Mouse (Mus musculus) induced T-regulatory cell, adult 2 months (primary cell): ENCODE measurements around the gene Tmem132b.

Source experiments
- DNase-seq: peaks from one replicate; pipeline ENCODE4 v3.0.0-alpha.2; 2012; ENCODE audit warnings: low read depth

Tmem132b gene

DNA sequence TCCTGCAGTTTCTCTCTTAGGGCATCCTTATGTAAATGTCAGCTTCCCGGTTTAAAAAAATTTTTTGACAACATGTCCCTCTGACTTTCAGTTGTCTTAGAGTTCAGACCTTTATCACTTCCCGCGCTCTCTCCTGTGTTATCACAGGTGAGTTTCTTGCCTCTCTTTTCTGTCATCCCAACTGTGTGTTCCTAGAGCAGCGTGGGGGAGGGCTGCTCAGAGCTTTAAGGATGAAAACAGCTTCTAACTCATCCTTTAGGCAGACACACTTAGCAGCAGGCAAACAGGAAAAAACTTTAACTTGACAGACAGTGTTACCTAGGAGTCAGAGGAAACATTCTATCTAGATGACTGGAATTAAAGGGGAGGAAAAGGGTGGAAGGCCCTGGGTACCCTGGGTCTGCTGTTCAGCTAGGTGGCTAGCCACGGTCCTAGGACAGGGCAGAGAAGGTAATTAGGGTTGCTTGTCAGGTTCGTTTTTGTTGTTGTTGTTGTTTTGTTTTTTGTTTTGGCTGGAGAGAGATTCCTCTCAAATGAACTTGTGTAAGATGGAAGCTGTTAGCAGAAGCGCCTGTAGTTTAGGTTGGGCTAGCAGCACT lies 144.6 kb downstream of the Tmem132b start:
- no peak for DNase-seq

DNA sequence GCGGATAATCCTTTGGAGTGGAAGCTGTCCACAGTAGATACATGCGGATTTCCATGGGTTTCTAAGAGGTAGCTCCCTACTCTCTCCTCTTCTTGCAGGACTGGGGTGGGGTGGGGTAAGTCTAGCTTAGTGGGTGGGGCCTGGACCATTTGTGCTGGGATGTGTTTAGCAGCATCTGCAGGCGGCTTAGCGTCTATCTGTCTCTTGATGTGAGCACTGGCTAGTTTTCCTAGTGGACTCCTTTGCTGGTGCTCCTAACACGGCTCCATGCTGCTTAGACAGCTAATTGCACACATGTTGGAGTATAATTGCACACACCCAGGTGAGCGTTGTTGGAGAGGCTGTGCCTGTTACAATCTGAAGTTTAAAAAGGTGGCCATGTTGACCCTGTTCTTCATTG lies 149.3 kb downstream of the Tmem132b start:
- DNase-seq: no peak

DNA sequence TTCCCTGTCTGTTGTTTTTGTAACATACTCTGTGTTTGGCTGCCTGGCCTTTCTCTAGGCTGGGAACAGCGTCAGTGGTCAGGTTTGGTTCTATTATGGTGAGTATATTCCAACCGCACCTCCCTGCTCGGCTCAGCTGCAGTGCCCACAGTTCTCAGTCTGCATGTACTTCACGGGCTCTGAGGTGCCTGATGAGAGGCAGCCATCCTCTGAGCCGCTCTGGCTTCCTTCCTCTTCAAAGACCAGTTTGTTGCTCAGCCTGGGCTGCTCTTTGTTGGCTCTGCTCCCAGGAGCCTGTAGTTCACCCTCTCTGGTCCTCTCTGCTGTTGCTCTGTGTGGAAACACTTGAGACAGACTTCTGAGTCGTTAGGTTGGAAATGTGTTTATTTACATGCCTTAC lies 151.9 kb downstream of the Tmem132b start:
- DNase-seq: no peak

DNA sequence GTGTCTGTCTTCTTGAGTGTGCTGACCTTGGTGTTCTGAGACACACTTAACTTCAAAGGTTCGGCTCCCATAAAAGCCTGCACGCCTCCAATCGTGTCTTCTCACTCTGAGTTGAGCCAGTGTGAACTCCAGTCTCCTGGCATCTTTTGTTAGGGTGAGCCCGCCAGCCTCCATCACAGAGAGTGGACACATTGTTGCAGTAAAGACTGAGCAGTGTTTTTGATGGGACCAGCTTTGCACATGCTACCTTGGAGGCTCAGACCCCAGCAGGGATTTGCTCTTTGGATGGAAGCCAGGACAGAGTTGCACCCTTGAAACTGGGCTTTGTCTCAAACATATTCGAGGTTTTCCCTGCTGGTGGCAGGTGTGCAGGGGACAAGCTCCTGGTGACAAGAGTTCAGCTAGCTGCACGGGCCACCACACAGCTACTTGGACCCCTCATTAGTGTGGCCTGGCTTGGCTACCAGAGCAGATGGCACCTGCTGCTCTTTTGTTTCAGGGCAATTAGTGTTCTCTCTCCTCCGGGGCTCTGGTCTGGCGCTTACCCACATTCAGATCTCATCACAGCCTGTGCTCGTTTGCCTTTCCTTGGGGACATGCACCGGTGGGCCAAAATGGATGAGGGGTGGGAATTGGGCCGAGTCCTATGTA lies 154.2 kb downstream of the Tmem132b start:
- no peak for DNase-seq

DNA sequence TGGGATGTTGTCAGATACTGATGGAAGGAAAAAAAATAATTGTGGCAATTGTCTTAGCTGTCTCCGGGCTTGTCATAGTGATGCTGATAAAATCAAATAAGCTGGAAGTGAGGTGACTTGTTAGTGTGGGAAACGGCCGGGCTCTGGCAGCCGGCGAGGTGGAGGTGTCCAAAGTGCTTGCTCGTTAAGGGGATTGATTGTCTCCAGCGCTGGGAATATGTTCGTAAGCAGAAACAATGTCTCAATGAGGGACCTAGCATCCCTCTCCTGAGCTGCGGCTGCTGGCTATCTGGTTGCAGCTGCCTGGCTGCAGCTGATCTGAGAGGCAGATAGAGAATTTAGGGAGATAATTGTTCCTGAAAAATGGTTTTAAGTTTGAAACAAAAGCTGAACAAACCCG lies 161.0 kb downstream of the Tmem132b start:
- DNase-seq: no peak

DNA sequence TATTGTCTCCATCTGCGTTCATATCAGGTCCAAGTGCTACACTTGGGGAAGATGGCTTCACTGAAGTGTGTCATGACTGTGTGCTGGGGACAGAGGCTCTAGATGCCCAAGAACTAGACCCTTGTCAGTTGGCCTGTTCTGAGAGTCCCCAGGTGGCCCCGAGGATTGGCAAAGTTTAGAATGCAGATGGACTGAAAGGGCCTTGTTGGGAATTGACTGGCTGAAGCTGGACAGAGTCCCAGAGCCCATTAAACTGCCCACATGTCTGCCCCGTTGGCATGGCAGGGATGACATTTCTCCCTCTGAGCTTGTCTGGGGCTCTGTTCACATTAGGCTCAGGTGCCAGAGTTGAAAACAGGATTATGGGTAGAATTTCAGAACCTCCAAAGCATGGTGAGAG lies 167.8 kb downstream of the Tmem132b start:
- no peak for DNase-seq

DNA sequence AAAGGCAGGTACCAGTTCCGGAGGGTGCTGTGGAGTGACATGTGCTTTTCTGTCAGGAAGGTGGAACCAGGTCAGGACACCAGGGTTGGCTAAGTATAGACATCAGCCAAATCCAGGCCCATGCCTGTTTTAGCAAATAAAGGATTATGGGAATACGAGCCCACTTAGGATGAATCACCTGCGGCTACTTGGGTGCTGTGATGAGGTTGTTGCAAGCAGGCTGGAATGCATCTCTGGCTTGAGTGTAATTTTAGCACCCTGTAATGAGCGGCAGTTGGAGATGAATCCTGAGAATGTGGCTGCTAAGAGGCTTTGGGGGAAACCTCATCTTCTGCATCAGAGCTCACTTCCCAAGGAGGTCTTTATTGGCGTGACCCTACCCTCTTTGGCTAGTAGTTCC lies 168.7 kb downstream of the Tmem132b start:
- no peak for DNase-seq

DNA sequence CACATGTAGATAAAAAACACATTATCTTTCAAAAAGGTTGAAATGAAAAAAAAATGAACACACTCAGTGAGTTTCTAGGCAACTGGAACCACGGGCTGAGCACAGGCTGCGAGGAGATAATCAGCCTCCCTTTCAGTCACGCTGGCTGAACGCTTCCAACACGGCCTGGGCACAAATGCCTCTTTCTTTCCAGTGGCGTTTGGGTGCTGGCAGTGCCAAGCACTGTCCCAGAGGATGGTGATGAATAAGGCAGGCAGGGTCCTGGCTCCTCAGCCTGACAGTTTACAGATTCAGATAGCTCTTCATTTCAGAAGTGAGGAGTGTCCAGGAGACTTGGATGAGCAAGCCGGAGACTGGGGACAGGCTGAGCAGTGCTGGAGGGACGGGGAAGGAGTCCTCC lies 173.8 kb downstream of the Tmem132b start:
- DNase-seq: no peak

DNA sequence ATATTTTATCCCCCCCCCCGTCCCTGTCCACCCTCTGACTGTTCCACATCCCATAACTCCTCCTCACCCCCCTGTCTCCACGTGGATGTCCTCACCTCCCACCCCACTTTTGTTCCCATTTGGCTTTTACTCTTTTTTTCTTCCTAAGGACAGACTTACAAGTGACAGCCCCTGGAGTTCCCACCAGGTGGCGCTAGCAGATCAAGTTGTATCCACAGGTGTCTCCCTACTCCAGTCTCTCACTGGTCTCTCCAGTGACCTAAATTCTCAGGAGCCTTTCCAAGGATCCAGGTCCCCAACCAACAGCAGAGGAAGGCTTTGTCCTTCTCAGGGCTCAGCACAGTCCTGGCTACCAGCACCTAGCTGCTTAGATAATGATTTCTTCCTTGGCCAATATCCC lies 177.6 kb downstream of the Tmem132b start:
- peak; percentile 2 for DNase-seq

DNA sequence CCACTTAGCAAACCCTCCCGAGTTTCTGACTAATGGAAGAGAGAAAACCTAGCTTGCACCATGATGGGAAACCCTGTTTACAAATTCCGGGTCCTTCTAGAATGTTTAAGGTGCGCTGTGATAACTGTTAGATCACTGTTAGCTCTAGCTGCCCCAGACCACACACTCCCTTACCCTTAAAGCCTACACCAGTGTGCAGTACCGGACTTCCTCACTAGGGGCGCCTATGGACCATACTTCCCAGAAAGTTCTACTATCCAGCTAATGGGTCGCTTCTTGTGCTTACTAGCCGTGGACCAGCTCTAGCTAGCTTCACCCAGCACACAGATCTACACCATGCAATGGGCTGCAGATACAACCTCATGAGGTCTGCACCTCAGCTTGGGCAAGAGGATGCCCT lies 195.2 kb downstream of the Tmem132b start:
- no peak for DNase-seq

DNA sequence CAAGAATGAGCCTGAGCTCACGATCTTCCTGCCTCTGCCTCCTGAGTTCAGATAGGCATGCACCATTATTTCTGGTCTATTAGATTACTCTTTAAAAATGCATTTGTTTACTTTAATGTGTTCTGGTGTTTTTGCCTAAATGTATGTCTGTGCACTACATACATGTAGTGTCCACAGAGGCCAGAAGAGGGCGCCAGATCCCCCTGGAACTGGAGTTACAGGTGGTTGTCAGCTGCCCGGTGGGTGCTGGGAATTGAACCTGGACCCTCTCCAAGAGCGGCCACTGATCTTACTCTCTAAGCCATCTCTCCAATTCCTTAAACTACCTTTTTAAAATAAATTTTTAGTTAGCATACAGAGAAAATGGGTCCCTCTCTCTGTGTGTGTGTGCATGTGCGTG lies 195.9 kb downstream of the Tmem132b start:
- no peak for DNase-seq

DNA sequence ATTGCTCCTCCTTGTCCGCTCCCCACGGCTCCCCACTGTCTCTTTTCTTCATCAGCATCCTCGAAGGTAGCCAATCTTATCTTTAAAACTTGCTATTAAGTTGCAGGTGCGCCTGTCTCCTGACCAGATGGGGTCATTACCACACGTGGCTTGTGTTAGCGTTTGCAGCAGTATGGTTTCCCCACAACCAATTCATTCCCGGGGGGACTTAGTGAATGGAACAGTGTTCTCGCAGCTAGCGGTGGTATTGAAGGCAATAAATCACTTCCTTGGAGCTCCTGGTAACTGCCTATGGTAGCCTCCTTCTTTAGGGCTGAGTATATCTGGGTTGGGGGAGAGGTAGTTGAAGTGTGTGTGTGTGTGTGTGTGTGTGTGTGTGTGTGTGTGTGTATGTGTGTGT lies 196.4 kb downstream of the Tmem132b start:
- no peak for DNase-seq

DNA sequence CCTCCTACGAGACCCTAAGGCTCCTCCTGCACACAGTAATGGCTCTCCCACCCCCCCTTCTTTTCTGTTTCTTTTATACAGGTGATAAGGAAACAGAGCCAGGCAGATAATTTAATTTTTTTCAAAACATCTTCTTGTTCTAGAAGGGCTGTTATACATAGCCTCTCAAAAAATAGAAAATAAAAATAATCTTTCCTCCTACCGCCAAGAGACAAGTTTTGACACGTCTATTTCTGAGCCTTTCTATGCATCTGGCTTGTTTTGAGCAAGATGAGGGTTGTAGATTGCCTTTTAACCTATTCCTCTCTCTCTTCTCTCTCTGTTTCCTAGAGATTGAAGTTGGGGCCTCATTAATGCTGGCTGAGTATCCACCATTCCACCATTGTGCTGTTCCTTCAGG lies 196.9 kb downstream of the Tmem132b start:
- DNase-seq: no peak

DNA sequence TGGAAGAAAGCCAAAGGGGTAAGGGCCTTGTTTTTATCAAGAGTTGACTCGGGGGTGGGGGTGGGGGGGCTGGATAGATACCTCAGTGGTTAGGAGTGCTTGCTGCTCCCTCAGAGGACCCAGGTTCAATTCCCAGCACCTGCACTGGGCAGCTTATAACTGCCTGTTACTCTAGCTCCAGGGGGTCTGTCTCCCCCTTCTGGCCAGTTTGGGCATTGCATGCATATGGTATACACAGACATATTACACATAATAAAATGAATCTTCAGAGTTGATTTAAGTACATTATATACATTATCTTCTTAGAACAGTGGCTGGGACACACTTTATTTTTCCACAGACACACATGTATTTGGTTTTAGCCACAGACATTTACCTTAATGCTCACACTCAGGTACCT lies 202.2 kb downstream of the Tmem132b start:
- no peak for DNase-seq

DNA sequence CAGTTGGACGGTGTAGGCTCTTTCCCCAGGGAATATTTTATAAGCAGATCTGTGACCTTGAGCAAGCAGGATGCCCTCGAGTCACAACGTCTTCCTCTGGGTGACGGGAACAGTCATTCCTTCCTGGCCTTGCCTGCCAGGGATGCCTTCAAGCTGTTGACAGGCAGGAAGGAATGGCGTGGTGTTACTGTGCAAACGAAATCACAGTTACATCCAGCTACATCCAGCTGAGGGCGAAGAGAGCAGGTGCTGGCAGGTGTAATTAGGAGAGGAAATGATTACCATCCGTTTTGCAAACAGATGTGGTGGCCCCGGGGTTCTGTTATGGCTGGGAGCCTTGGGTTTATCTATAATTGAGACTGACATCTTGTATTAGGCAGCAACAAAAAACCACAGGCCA lies 205.5 kb downstream of the Tmem132b start:
- no peak for DNase-seq

DNA sequence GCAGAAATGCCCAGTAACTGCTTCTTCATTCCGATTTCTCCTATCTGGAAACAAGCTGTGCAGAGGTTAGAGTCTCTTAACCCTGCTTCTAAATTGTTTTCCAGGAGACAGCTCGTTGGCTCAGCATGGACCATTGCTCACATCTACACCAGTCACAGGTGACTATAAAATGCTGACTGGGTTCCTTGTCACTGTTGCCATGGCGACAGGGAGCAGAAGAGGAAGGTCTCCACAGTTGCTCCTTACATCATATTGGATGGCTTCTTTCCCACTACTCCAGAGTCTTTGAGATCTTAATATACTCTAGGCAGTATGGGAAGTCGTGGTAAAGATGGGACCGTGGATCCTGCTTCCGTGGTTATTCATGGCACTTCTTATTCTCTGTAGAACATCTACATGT lies 211.9 kb downstream of the Tmem132b start:
- DNase-seq: no peak

DNA sequence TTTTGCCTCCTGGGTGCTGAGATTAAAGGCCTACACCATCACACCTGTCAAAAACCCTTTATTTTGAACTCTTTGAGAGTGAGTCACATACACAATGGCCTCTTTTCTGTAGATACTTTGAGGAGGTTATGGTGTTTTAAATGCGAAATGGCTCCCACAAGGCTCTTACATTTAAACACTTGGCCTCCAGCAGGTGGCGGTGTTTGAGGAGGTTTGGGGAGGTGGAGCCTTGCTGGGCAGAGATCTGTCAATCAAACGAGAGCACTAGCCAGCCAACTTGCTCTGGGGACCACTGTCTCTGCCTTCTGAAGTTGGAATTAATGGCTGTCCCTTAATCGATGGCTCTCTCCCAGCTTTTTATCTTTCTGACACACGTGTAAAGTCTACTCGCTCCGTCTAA lies 214.2 kb downstream of the Tmem132b start:
- no peak for DNase-seq

DNA sequence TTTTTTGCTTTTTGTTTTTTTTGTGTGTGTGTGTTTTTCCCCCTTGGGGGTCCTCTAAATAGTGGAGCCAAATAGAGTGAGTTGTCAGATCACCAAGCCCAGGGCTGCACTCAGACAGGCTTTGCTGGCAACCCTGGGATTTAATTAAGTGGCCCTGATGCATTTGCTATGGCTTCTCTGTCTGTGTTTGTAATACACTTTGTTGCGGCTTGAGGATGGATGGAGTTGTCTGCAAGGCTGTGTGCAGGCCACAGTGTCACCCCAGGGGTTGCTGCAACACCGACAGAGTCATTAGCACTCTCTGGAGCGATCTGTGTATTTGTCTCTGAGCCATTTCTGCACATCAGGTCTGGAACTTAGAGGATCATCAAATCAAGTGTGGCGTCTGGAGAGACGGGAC lies 219.9 kb downstream of the Tmem132b start:
- no peak for DNase-seq

DNA sequence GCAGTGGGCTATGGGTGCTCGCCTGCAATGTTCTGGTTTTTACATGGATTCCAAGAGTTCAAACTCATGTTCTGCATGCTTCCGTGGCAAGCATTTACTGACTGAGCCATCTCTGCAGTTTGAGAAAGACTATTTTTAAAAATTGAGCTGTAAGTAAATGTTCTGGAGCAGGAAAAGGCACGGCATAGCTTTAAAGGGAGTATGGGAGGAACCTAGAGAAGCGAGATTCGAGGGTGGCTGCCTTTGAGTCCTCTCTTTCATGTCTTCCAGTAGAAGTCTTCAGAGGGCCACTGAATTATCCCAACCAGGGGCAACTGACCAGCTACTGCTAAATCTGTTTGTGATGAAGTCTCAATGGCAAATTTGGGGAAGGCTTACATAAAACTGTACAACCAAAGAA lies 221.0 kb downstream of the Tmem132b start:
- DNase-seq: no peak

DNA sequence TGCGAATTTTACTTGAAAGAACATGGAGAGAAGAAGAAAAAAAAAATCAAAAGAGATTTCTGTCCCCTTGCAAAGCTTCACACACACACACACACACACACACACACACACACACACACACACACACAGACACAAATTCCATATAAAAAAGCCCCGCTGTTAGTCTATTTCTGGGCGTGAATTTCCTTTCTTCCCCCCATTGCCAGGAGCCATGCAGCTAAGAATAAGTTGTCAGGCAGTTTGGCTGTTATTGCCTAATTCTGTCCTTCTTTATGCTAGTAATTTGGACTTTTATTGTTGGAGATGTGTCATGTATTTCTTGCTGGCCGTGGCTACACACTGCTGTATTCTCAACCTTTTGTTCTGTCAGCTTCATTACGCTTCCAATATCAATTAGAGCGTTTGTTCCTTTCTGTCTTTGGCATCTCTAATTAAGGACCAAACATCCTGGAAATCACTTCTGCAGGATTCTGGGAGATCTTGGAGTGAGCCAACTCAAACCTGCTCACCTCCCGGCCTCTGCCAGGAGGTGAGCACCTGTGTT lies 225.5 kb downstream of the Tmem132b start:
- DNase-seq: no peak

DNA sequence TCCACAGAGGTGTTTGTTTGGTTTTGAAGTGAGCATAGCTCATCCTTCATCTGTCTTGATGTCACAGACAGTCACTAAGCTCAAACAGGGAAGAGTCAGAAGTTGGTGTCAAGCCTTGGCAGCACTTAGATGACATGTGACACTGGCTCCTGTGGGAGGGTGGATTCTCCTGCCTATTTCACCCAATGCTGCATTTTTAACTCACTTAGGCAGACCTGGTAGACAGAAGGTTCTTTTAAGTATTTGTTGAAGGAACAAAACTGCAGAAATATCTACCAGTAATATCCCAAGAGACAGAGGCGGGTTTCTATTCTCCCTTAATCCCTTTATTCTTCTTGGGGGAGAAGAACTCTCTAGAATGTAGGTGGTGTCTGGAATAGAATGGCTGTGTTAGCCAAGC lies 226.9 kb downstream of the Tmem132b start:
- DNase-seq: no peak

DNA sequence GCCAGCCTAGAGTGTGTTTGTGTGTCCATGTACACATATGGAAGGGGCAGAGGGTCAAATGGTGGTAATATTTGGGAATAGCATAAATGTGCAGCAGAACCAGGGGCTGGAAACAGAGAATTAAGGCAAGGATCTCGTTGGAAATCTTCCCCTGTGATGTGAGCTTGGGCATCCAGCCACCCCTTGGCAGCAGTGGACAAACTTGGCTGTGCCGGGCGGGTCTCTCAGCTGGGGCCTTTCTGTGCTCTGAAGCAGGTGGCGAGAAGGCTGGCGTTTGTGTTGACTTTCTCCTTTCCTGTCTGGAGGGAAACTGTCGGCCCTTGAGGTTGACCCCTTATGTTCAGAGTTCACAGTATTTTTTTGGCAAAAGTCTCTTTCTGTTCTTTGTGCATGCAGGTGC lies 235.4 kb downstream of the Tmem132b start:
- no peak for DNase-seq

DNA sequence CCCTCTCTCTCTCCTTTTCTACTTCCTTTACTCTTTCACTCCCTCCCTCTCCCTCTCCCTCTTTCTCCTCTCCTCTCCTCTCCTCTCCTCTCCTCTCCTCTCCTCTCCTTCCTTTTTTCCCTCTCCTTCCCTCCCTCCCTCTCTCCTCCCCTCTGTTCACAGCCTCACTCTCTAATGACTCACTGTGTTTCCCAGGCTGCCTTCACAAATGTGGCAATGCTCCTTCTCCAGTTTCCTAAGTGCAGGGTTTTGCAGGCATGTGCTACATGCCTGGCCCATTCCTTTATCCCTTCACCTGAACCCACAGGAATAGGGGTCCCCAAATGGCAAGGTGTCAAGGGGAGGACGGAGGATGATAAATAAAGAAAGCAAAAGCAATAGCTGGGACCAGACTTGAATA lies 236.4 kb downstream of the Tmem132b start:
- DNase-seq: no peak

DNA sequence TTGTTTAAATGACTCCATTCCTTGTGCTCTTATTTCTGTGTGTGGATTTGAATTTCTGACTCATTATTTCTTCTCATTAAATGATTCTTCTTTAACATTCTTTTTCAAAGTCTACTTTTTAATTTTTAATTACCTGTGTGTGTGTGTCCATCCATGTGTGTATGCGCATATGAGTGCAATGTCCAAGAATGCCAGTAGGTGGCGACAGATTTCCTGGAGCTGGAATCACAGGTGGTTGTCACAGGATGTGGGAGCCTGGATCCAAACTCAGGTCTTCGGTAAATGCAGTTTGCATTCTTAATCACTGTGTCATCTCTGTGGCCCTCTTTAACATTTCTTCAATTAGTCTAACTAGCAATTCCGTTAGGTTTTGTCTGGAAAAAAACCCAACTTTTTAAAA lies 240.7 kb downstream of the Tmem132b start:
- DNase-seq: no peak
